Mouse (Mus musculus) liver, embryonic 15.5 days (tissue): ENCODE measurements at regions not wholly inside any gene's neighbourhood (a gene's known extent, or its start where the extent isn't known, plus 50 kb on each side); places are given as distances from the start of the nearest gene placed in this dataset.

Experiments used
- ATAC-seq: fragments of 200-750 bp; cut with Nextera tagmentation; 2 replicates; pipeline ENCODE4 v1.8.0; 2017; ENCODE audit warnings: moderate number of reproducible peaks, mild to moderate bottlenecking, moderate library complexity; ENCODE audit not compliant: insufficient read depth
- H3K27ac ChIP-seq: fragments of 300-500 bp; sonication (generic); replicated peaks from 2 replicates; pipeline ENCODE4 v1.5.1; 2015; ENCODE audit warnings: mild to moderate bottlenecking, inconsistent platforms
- H3K27me3 ChIP-seq: fragments of 300-500 bp; sonication (generic); 2 replicates; pipeline ENCODE4 v1.6.1; 2015; ENCODE audit warnings: mild to moderate bottlenecking, inconsistent platforms
- H3K36me3 ChIP-seq: fragments of 300-500 bp; sonication (generic); replicated peaks from 2 replicates; pipeline ENCODE4 v1.6.1; 2015; ENCODE audit warnings: moderate library complexity, mild to moderate bottlenecking, inconsistent platforms
- H3K4me1 ChIP-seq: fragments of 300-500 bp; sonication (generic); replicated peaks from 2 replicates; pipeline ENCODE4 v1.6.1; 2015; ENCODE audit warnings: inconsistent platforms
- H3K4me2 ChIP-seq: fragments of 300-500 bp; sonication (generic); 2 replicates; pipeline ENCODE4 v1.6.1; 2015; ENCODE audit warnings: moderate library complexity, mild to moderate bottlenecking, inconsistent platforms
- H3K4me3 ChIP-seq: fragments of 300-500 bp; sonication (generic); replicated peaks from 2 replicates; pipeline ENCODE4 v1.5.1; 2015; ENCODE audit warnings: mild to moderate bottlenecking, inconsistent platforms
- H3K9ac ChIP-seq: fragments of 300-500 bp; sonication (generic); 2 replicates; pipeline ENCODE4 v1.6.1; 2015; ENCODE audit warnings: moderate library complexity, mild to moderate bottlenecking, inconsistent platforms
- H3K9me3 ChIP-seq: fragments of 300-500 bp; sonication (generic); replicated peaks from 2 replicates; pipeline ENCODE4 v1.6.1; 2016; ENCODE audit warnings: inconsistent platforms
- WGBS: fragments of 180-500 bp; shearing (Covaris S2); methylation state at CpG from one replicate; pipeline ENCODE4 v1.1.7; 2015; ENCODE audit warnings: mixed read lengths; ENCODE audit not compliant: insufficient replicate concordance; 5-methylcytosine and 5-hydroxymethylcytosine counted together

- H3K27ac ChIP-seq = no peak overlapping the region
- ATAC-seq = no peak
- no peaks in the 10 kb centered on the region for H3K36me3 ChIP-seq
- no peaks in the 10 kb centered on the region for H3K4me1 ChIP-seq
- no peaks in the 10 kb centered on the region for H3K27me3 ChIP-seq
- H3K4me3 ChIP-seq = no peak overlapping the region
- no peak overlapping the region for H3K4me2 ChIP-seq
- H3K9me3 ChIP-seq = no peaks in the 10 kb centered on the region
- no peak overlapping the region for H3K9ac ChIP-seq
- 64% methylated on average over 6 of the region's 6 CpGs for WGBS
Measured at GRCm38 (mm10) chr16:92915651-92916050, 89.7 kb upstream of the Runx1 start.

- no peak overlapping the region for H3K4me2 ChIP-seq
- H3K4me3 ChIP-seq = no peak overlapping the region
- no peak overlapping the region for H3K27ac ChIP-seq
- 70% methylated on average over 4 of the region's 4 CpGs for WGBS
- no peaks in the 10 kb centered on the region for H3K36me3 ChIP-seq
- 0 out of 2 replicates have a peak, but pooled peaks cover 6% of the 10 kb centered on the region for H3K27me3 ChIP-seq
- ATAC-seq = no peak
- no peaks in the 10 kb centered on the region for H3K9me3 ChIP-seq
- no peaks in the 10 kb centered on the region for H3K4me1 ChIP-seq
- no peak overlapping the region for H3K9ac ChIP-seq
Measured at GRCm38 (mm10) chr16:92906873-92907272, 80.9 kb upstream of the Runx1 start.

DNA sequence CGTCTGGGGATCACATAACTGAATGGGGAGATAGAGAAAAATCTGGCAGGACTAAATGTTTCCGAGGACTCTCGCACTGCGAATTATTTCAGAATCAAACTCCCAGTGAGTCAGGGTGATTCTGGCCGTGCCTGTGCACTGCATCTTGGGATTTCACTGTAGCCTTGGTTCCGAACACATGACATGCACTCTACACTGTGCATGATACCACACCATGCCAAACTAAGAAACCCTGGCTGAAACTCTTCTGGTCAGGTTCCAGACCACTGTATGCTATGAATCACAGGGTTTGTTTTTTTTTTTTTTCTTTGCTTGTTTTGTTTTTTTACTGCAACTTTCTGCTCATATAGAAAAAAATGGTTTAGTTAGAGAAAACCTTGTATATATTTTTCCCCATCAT is 79.7 kb upstream of the Runx1 start:
- Histone ChIP-seq H3K27ac (no peak overlapping the region), H3K27me3 (0 out of 2 replicates have a peak, but pooled peaks cover 6% of the 10 kb centered on the region), H3K4me1 (no peaks in the 10 kb centered on the region), H3K4me3 (no peak overlapping the region), H3K9ac (no peak overlapping the region), H3K4me2 (no peak overlapping the region), H3K36me3 (no peaks in the 10 kb centered on the region), H3K9me3 (no peaks in the 10 kb centered on the region)
- no peak for ATAC-seq
- 63% methylated on average over 6 of the region's 6 CpGs for WGBS

DNA sequence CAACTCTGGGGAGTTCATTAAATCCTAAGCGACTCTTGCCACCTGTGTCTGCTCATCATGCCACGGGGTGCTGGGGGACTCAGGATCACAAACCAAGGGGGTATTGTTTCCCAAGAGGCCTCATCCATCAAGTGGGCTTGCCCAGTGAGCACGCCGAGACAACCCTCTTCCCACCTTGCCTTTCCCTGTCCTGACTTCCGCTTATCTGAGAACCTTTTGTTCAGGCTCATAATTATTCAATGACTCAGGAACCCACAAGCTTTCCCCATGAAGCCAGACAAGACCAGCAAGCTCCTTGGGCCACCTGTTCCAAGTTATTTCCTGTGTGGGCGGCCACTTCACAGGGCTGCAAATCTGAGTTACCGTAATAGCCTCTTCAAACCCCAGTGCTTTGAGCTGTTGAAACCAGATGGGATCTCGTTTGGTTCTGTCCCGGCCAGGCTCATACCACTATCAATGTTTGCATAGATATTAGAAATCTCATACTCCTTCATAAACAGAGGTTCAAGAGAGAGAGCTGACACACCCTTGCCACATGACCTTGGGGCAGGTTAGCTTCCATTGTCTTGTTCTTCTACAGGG is 78.0 kb upstream of the Runx1 start:
- H3K36me3 ChIP-seq = no peaks in the 10 kb centered on the region
- H3K4me3 ChIP-seq = no peak overlapping the region
- H3K9ac ChIP-seq = no peak overlapping the region
- 28% methylated on average over 9 of the region's 9 CpGs for WGBS
- no peak overlapping the region for H3K27ac ChIP-seq
- H3K4me2 ChIP-seq = no peak overlapping the region
- peaks cover 6% of the 10 kb centered on the region; the same call in 1 of the 2 replicates for H3K27me3 ChIP-seq
- no peaks in the 10 kb centered on the region for H3K9me3 ChIP-seq
- no peaks in the 10 kb centered on the region for H3K4me1 ChIP-seq
- ATAC-seq = no peak

DNA sequence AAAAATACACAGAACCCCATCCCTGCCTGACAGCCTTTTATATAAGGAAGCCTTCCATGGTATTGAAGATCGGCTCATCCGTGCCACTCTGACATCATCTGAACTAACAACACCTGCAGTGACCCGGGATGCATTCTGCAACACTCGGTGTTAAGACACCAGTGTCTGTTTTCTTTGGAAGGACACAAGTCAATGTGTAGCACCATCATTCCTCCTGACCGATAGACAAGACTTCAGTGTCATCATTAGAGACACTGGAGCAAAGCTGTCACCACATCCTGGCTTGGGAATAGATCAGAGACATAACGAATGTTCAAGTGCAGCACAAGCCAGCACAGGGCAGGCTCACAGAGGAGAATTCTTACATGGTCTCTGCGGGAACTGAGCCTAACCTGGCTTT is 77.5 kb upstream of the Runx1 start:
- peaks cover 6% of the 10 kb centered on the region; the same call in 1 of the 2 replicates for H3K27me3 ChIP-seq
- H3K9me3 ChIP-seq = no peaks in the 10 kb centered on the region
- no peak overlapping the region for H3K9ac ChIP-seq
- no peak overlapping the region for H3K27ac ChIP-seq
- ATAC-seq = no peak
- no peaks in the 10 kb centered on the region for H3K36me3 ChIP-seq
- no peak overlapping the region for H3K4me2 ChIP-seq
- H3K4me3 ChIP-seq = no peak overlapping the region
- WGBS = 64% methylated on average over 7 of the region's 7 CpGs
- H3K4me1 ChIP-seq = no peaks in the 10 kb centered on the region

GRCm38 (mm10) chr16:92899704-92900103 is 73.8 kb upstream of the Runx1 start:
- Histone ChIP-seq H3K27ac (no peak overlapping the region), H3K4me1 (no peaks in the 10 kb centered on the region), H3K9me3 (no peaks in the 10 kb centered on the region), H3K4me2 (no peak overlapping the region), H3K36me3 (no peaks in the 10 kb centered on the region), H3K4me3 (no peak overlapping the region), H3K27me3 (peaks cover 6% of the 10 kb centered on the region; the same call in 1 of the 2 replicates), H3K9ac (no peak overlapping the region)
- no peak for ATAC-seq
- WGBS = 51% methylated on average over 1 of the region's 1 CpGs

GRCm38 (mm10) chr16:92891741-92892140 is 65.8 kb upstream of the Runx1 start:
- no peak for ATAC-seq
- no peaks in the 10 kb centered on the region; the same call in 1 of the 2 replicates for H3K4me1 ChIP-seq
- H3K27me3 ChIP-seq = peaks cover 12% of the 10 kb centered on the region; the same call in 1 of the 2 replicates
- H3K36me3 ChIP-seq = no peaks in the 10 kb centered on the region
- H3K27ac ChIP-seq = no peak overlapping the region
- WGBS = 56% methylated on average over 2 of the region's 2 CpGs
- no peak overlapping the region for H3K4me2 ChIP-seq
- no peak overlapping the region for H3K9ac ChIP-seq
- no peaks in the 10 kb centered on the region for H3K9me3 ChIP-seq
- no peak overlapping the region for H3K4me3 ChIP-seq

DNA sequence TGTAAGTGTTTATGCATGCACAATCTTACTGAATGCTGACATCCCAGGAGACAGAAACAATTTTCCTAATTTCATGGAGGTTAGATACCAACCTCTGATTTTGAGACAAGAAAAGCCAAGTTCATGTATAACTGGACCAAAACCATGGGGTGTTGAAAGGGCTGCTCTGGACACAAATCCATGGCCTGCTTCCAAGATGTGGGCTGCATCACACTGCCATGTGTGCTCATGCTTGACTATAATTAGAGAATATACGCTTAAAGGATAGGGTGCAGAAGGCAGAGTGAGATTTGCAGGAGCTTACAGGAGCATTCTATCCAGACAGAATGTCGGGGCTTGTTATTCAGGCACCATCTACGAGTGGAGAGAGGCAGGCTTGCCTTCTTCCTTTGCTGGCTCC is 64.8 kb upstream of the Runx1 start:
- Histone ChIP-seq H3K9ac (no peak overlapping the region), H3K4me3 (no peak overlapping the region), H3K27ac (no peak overlapping the region), H3K9me3 (no peaks in the 10 kb centered on the region), H3K27me3 (peaks cover 12% of the 10 kb centered on the region; the same call in 1 of the 2 replicates), H3K4me2 (no peak overlapping the region), H3K4me1 (no peaks in the 10 kb centered on the region; the same call in 1 of the 2 replicates), H3K36me3 (no peaks in the 10 kb centered on the region)
- whole genome bisulfite sequencing = 64% methylated on average over 3 of the region's 3 CpGs
- no peak for ATAC-seq

DNA sequence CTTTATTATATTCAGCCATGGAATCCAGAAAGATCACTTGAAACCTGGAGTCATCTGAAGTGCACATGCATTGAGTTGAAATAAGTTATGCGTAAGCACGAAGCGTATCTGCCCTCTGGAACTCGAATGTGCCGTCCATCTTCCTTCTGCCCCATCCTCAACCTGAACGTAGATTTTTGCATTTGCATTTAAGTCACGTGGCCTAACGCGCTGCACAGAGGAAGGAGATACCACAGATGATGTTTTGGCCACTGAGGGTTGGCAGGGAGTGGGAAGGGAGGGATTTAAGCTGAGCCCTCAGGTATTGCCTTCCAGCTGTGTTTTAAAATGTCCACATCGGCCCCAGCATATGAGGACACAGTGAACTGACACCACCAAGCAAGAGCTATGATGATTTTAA is 63.6 kb upstream of the Runx1 start:
- Histone ChIP-seq H3K4me2 (no peak overlapping the region), H3K9ac (no peak overlapping the region), H3K27ac (no peak overlapping the region), H3K4me1 (peaks cover 6% of the 10 kb centered on the region), H3K9me3 (no peaks in the 10 kb centered on the region), H3K36me3 (no peaks in the 10 kb centered on the region), H3K4me3 (no peak overlapping the region), H3K27me3 (peaks cover 12% of the 10 kb centered on the region; the same call in 1 of the 2 replicates)
- no peak for ATAC-seq
- 74% methylated on average over 10 of the region's 10 CpGs for WGBS

- no peak overlapping the region for H3K4me3 ChIP-seq
- H3K36me3 ChIP-seq = no peaks in the 10 kb centered on the region
- H3K9me3 ChIP-seq = no peaks in the 10 kb centered on the region
- ATAC-seq = no peak
- H3K27ac ChIP-seq = no peak overlapping the region
- H3K4me1 ChIP-seq = peaks cover 26% of the 10 kb centered on the region
- no peak overlapping the region for H3K9ac ChIP-seq
- no peaks in the 10 kb centered on the region for H3K27me3 ChIP-seq
- H3K4me2 ChIP-seq = no peak overlapping the region
- WGBS = 83% methylated on average over 3 of the region's 3 CpGs
Measured at GRCm38 (mm10) chr16:92886226-92886625, 60.3 kb upstream of the Runx1 start.

DNA sequence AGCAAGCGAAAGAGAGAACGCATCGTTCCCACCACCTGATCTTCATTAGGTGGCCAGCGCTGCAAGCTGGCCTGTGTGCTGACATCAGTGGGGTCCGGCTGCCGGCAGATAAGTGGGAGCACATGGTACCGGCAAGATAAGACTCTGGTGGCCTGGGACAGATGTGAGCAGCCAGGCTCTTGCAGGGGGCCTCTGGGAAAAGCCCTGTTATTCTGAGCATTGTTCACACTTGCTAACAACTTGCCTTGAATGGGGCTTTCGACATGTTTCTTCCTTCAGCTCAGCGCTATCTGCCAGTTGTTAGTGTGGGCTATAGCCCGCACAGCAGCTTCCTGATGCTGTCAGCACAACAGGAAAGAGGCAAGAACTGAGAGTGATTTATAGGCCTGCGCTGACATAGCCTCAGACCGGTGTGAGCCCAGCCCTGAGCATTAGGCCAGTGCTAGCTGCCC is 57.9 kb upstream of the Runx1 start:
- 7% methylated on average over 12 of the region's 12 CpGs for WGBS
- no peaks in the 10 kb centered on the region for H3K36me3 ChIP-seq
- H3K27ac ChIP-seq = peak overlapping the region; percentile 58
- H3K4me1 ChIP-seq = peaks cover 26% of the 10 kb centered on the region
- 0 out of 2 replicates have a peak, but pooled peaks cover 3% of the 10 kb centered on the region for H3K27me3 ChIP-seq
- H3K9me3 ChIP-seq = no peaks in the 10 kb centered on the region
- ATAC-seq = peak; percentile 97
- H3K4me2 ChIP-seq = peak overlapping the region; percentile 62
- H3K9ac ChIP-seq = 0 out of 2 replicates have a peak overlapping the region, but pooled peaks have one; percentile 12
- peak overlapping the region; percentile 4; the same call in 1 of the 2 replicates for H3K4me3 ChIP-seq
